Mouse (Mus musculus) brain, embryonic 14.5 days (tissue): ENCODE data around the gene AA467197.

Source experiments
- CTCF ChIP-seq: fragments of 200-500 bp; IDR thresholded peaks from 2 replicates; pipeline ENCODE4 v1.5.1; 2012; ENCODE audit warnings: inconsistent platforms, mild to moderate bottlenecking, moderate library complexity, borderline replicate concordance; ENCODE audit not compliant: insufficient read depth, insufficient read length; ENCODE audit errors: extremely low read depth
- POLR2A ChIP-seq: fragments of 200-500 bp; IDR thresholded peaks from 2 replicates; pipeline ENCODE4 v1.6.1; 2012; ENCODE audit warnings: mild to moderate bottlenecking, inconsistent platforms, borderline replicate concordance; ENCODE audit not compliant: poor library complexity, insufficient read depth, insufficient read length, severe bottlenecking; ENCODE audit errors: extremely low read depth

- TF ChIP-seq POLR2A (no peak), CTCF (no peak)
Measured at GRCm38 (mm10) chr2:122671714-122672113, 34.9 kb downstream of the AA467197 start.
